Mouse (Mus musculus) T-helper 1 cell (primary cell): ENCODE data around the gene Oxsr1.

Experiments used
- in situ Hi-C: fragments of 300-600 bp; cut with MboI, MseI; formaldehyde crosslinking; loops from one replicate; pipeline ENCODE4 v1.15.1; 2025; ENCODE audit warnings: high pct_unique_total_duplicates

Oxsr1 gene

GRCm38 (mm10) chr9:119322289-119323259 is at the start of gene Oxsr1:
Gene Oxsr1, minus strand, starts transcription at chr9:119322427.
- in situ Hi-C loops: no loop called here

GRCm38 (mm10) chr9:119371251-119371650 is 49.0 kb upstream of the Oxsr1 start:
- in situ Hi-C loops: loop anchor here (10.0 kb wide), 1 partner anchor 176 kb away; no protein-coding TSS in a partner anchor

GRCm38 (mm10) chr9:119370770-119371169 is 48.5 kb upstream of the Oxsr1 start:
- in situ Hi-C loops: loop anchor here (10.0 kb wide), 1 partner anchor 176 kb away; no protein-coding TSS in a partner anchor

GRCm38 (mm10) chr9:119368367-119368766 is 46.1 kb upstream of the Oxsr1 start:
- in situ Hi-C loops: no loop called here

- in situ Hi-C loops: no loop called here
These were observed 43.1 kb upstream of the Oxsr1 start, which contains the start of gene Slc22a14 for GRCm38 (mm10) chr9:119365284-119365683. Gene Slc22a14, minus strand, starts transcription at chr9:119365553.

GRCm38 (mm10) chr9:119363229-119363628 is 41.0 kb upstream of the Oxsr1 start:
- in situ Hi-C loops: no loop called here

GRCm38 (mm10) chr9:119361416-119361815 is 39.2 kb upstream of the Oxsr1 start:
- in situ Hi-C loops: no loop called here

GRCm38 (mm10) chr9:119358058-119358429 is 35.8 kb upstream of the Oxsr1 start:
- in situ Hi-C loops: no loop called here

- in situ Hi-C loops: no loop called here
These were observed 35.3 kb upstream of the Oxsr1 start, which contains the start of gene Xylb for GRCm38 (mm10) chr9:119357331-119358057. Gene Xylb, plus strand, starts transcription at chr9:119357381.

- in situ Hi-C loops: no loop called here
These were observed 33.7 kb upstream of the Oxsr1 start for GRCm38 (mm10) chr9:119355943-119356342.

- in situ Hi-C loops: no loop called here
These were observed 31.7 kb upstream of the Oxsr1 start for GRCm38 (mm10) chr9:119353926-119354325.

GRCm38 (mm10) chr9:119352060-119352459 is 29.8 kb upstream of the Oxsr1 start:
- in situ Hi-C loops: no loop called here

- in situ Hi-C loops: no loop called here
These were observed 28.9 kb upstream of the Oxsr1 start for GRCm38 (mm10) chr9:119350947-119351705.

GRCm38 (mm10) chr9:119350531-119350930 is 28.3 kb upstream of the Oxsr1 start:
- in situ Hi-C loops: no loop called here

- in situ Hi-C loops: no loop called here
These were observed 24.1 kb upstream of the Oxsr1 start for GRCm38 (mm10) chr9:119346376-119346775.

- in situ Hi-C loops: no loop called here
These were observed 20.5 kb upstream of the Oxsr1 start for GRCm38 (mm10) chr9:119342728-119343127.

GRCm38 (mm10) chr9:119340909-119341816 is 18.9 kb upstream of the Oxsr1 start, which contains the start of gene Myd88:
Gene Myd88, minus strand, starts transcription at chr9:119341411.
- in situ Hi-C loops: no loop called here

GRCm38 (mm10) chr9:119340212-119340580 is 18.0 kb upstream of the Oxsr1 start:
- in situ Hi-C loops: no loop called here

GRCm38 (mm10) chr9:119339558-119340211 is 17.5 kb upstream of the Oxsr1 start, which contains the start of gene Acaa1a:
Gene Acaa1a, plus strand, starts transcription at chr9:119339676.
- in situ Hi-C loops: loop anchor here (10.0 kb wide), 1 partner anchor 1225 kb away; no protein-coding TSS in a partner anchor

GRCm38 (mm10) chr9:119339106-119339505 is 16.9 kb upstream of the Oxsr1 start:
- in situ Hi-C loops: loop anchor here (10.0 kb wide), 1 partner anchor 1226 kb away; no protein-coding TSS in a partner anchor
